Mouse (Mus musculus) CD4-positive, CD25-positive, alpha-beta regulatory T cell, adult 4 months (primary cell): ENCODE measurements around the gene Cux1. TPM values are rescaled to one million over a fixed set of nuclear protein-coding genes. Genes with fewer than 3 reads are reported as not detected.

Experiments used
- ATAC-seq: one replicate; pipeline ENCODE4 v1.8.0; 2017
- polyA plus RNA-seq, 2 experiments: library from polyadenylated mRNA; unstranded; fragments of 100-300 nt; shearing (Covaris generic); gene quantifications; one replicate each; pipeline ENCODE4 v1.2.1; 2017

Cux1 gene
- polyA plus RNA-seq, 2 experiments from 2014 or later = 48.1 to 69.0 TPM

GRCm38 (mm10) chr5:136422948-136423347 lies 144.3 kb downstream of the Cux1 start:
- ATAC-seq = no peak

- ATAC-seq = no peak
Observed at GRCm38 (mm10) chr5:136421885-136422284, 145.4 kb downstream of the Cux1 start.

GRCm38 (mm10) chr5:136421316-136421715 lies 146.0 kb downstream of the Cux1 start:
- ATAC-seq = no peak

- no peak for ATAC-seq
Observed at GRCm38 (mm10) chr5:136420342-136420741, 146.9 kb downstream of the Cux1 start.

- ATAC-seq = no peak
Observed at GRCm38 (mm10) chr5:136417891-136418290, 149.4 kb downstream of the Cux1 start.

GRCm38 (mm10) chr5:136414479-136414878 lies 152.8 kb downstream of the Cux1 start:
- no peak for ATAC-seq

GRCm38 (mm10) chr5:136410681-136411181 lies 156.6 kb downstream of the Cux1 start:
- ATAC-seq = no peak

GRCm38 (mm10) chr5:136406357-136406756 lies 160.9 kb downstream of the Cux1 start:
- ATAC-seq = no peak

GRCm38 (mm10) chr5:136403565-136403961 lies 163.7 kb downstream of the Cux1 start:
- no peak for ATAC-seq

GRCm38 (mm10) chr5:136402622-136403564 lies 164.4 kb downstream of the Cux1 start:
- no peak for ATAC-seq

- ATAC-seq = no peak
Observed at GRCm38 (mm10) chr5:136398706-136399105, 168.6 kb downstream of the Cux1 start.

GRCm38 (mm10) chr5:136396699-136397098 lies 170.6 kb downstream of the Cux1 start:
- no peak for ATAC-seq

GRCm38 (mm10) chr5:136396256-136396655 lies 171.0 kb downstream of the Cux1 start:
- ATAC-seq = no peak

GRCm38 (mm10) chr5:136395600-136396195 lies 171.6 kb downstream of the Cux1 start:
- ATAC-seq = no peak

GRCm38 (mm10) chr5:136394517-136395212 lies 172.6 kb downstream of the Cux1 start:
- ATAC-seq = no peak

GRCm38 (mm10) chr5:136393621-136394020 lies 173.7 kb downstream of the Cux1 start:
- ATAC-seq = no peak

GRCm38 (mm10) chr5:136386757-136387156 lies 180.5 kb downstream of the Cux1 start:
- ATAC-seq = no peak

- no peak for ATAC-seq
Observed at GRCm38 (mm10) chr5:136385161-136385560, 182.1 kb downstream of the Cux1 start.

GRCm38 (mm10) chr5:136382261-136383005 lies 184.9 kb downstream of the Cux1 start:
- no peak for ATAC-seq

- no peak for ATAC-seq
Observed at GRCm38 (mm10) chr5:136379405-136379804, 187.9 kb downstream of the Cux1 start.

GRCm38 (mm10) chr5:136377101-136377500 lies 190.2 kb downstream of the Cux1 start:
- ATAC-seq = no peak

- no peak for ATAC-seq
Observed at GRCm38 (mm10) chr5:136375350-136375749, 191.9 kb downstream of the Cux1 start.
